Mouse (Mus musculus): ENCODE measurements around the gene Grk5. TPM values are rescaled to one million over a fixed set of nuclear protein-coding genes. Genes with fewer than 3 reads are reported as not detected.

Grk5 gene
- 1.4 TPM for polyA plus RNA-seq (2017; shearing (Covaris generic))

DNA sequence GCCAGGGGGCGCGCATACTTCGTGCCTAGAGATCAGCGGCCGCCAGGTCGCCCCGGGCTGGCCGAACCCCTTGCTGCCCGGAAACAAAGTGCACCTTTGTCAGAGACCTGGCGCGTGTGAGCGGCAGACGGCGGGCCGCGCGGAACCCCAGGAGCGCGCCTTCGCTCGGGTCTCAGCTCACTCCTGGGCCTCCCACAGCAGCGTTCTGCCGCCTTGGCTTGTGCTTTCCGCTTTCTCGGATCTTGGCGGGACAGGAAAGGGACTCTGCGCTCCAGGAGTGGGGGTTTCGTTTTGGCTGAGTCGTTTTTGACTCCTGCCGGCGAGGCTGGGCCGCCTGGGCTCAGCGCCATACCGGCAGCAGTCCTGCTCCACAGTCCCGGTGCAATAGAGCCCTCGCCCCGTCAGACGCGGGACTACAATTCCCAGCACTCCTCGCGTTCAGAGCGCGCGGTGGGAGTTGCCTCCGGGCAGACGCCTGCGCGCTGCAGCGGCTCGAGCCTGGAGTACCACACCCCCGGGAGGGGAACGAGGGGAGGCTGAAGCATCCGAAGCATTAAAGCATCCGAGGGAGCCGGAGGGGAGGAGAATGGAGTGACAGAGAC, at the start of gene Grk5:
Gene Grk5 (plus strand): TSS at position 36 of the 602 bp plus-strand sequence.

DNA sequence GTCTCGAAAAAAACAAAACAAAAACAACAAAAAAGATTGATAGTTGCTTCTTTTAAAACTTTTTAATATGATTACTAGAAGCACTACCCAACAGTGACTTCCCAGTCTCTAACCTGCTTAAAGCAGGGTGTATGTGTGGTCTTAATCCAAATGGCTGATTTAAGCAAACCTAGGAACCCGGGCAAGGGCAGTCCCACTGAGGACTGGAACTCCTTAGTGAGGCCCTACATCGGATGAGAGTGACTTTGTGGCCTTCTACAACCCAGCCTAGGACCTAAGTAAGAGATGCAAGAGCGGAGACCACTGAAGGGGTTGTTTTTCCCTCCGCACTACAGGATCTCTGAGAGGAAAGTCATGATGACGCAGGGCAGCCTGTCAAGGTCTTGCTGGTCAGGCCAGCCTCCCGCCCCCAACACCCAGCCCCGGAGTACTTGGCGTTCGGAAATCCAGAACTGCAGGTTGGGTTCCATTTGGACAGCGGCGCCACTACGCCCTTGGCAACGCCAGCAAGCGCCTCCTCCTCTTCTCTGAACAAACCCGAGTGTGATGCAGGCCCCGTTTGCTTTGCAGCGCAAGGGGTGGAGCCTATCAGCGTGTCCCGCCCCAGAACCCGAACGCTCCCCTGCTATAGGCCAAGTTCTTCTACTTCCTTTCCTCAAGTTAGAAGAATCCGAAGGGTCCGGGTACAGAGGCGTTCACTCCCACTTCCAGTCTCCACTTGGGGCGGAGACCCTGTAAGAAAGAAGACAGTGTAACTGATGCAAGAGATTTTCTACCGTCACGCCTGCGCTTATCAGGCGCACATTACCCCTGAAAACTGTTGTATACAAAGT, 28.5 kb upstream of the Grk5 start, which contains the start of gene Sfxn4:
Gene Sfxn4 (minus strand): TSS at position 612 of the 833 bp plus-strand sequence.

GRCm38 (mm10) chr19:60874064-60874694, 15.4 kb upstream of the Grk5 start, which contains the start of gene Prdx3:
Gene Prdx3 (minus strand): TSS chr19:60874556.

GRCm38 (mm10) chr19:61140342-61141206, 251.0 kb downstream of the Grk5 start, which contains the start of gene Zfp950:
Gene Zfp950 (minus strand): TSS chr19:61140840.

Other genes starting within 250 kb of the Grk5 start
- gene Nanos1, start 133.8 kb upstream of the Grk5 start, polyA plus RNA-seq (2017; shearing (Covaris generic)), result 1.8 TPM
- gene Eif3a, start 99.1 kb upstream of the Grk5 start, polyA plus RNA-seq (2017; shearing (Covaris generic)), result 103 TPM
- gene Fam45a, start 78.2 kb upstream of the Grk5 start, polyA plus RNA-seq (2017; shearing (Covaris generic)), result 41.8 TPM
- gene Sfxn4, start 28.3 kb upstream of the Grk5 start, polyA plus RNA-seq (2017; shearing (Covaris generic)), result 3.7 TPM
- gene Prdx3, start 15.2 kb upstream of the Grk5 start, polyA plus RNA-seq (2017; shearing (Covaris generic)), result 101 TPM

Measured in CD4-positive, CD25-positive, alpha-beta regulatory T cell (primary cell).